Mouse (Mus musculus): ENCODE data around the gene Slc52a3. TPM values are rescaled to one million over a fixed set of nuclear protein-coding genes. Genes with fewer than 3 reads are reported as not detected.
"Not testable (repeated sequence)": the region's sequence is repeated elsewhere in the genome, so short reads cannot be mapped to it uniquely, and the experiment has no call there.

The Slc52a3 gene
- total RNA-seq, 2 experiments from 2014 or later = 0.94 to 1.00 TPM

DNA sequence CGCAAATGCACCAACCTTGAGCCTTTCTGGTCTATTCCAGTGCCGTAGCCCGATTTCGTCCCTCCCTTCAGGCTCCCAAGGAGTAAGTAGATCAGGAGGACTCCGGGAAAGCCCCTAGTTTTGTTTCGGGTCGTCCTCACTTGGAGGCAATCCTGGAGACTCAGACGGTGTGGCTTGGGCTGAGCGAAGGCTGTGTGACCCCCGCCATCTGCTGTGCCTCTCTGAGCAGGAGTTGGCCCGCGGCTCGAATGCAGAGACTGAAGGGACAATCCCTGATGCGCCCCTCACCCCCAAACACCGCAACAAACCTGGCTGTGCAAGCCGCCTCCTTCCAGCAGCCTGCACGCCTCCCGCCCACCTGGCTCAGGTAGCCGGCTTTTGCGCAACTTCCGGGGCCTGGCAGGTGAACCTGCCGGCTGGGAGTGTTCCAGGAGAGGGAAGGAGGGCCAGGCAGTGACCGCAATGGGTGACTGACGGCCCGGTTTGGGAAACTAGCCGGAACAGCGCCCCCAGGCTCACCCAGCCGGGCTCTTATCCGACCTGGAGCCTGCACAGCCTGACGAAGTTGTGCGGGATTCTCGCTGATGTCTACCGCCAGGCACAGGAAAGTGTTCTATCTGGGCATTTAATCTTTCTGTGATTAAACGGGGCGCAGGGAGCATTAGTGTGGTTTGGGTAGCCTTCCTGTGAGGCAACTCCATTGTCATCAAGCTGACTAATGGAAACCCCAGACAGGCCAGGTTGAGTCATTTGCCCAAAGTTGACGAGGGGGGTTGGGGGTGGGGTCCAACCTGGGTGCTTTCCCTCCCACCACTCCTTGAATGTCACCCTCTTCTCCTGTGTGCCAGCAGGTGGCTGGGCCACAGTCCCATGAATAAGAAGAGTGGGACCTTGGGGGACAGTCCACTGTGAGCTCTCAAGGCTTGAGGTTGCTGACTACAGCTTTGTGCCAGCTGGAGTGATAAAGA lies 22.4 kb upstream of the Slc52a3 start:
- DNase-seq = no peak

DNA sequence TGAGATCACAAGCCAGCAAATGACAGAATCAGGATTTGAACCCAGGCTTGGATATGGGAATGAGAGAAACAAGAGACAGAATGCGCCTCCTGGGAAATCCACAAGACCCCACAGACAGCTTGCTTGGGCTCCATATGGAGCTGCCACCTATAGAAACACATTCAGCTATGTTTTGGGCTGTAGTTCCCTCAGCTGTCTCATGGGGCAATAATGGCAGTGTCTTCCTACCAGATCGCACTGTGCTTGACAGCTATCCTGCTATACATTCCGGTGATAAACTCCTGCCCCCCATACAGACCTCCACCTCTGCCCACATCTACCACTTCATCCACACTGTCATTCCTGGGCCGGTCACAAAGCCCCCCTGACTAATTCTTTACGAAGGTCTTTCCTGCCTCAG lies 21.0 kb upstream of the Slc52a3 start:
- no peak for DNase-seq

DNA sequence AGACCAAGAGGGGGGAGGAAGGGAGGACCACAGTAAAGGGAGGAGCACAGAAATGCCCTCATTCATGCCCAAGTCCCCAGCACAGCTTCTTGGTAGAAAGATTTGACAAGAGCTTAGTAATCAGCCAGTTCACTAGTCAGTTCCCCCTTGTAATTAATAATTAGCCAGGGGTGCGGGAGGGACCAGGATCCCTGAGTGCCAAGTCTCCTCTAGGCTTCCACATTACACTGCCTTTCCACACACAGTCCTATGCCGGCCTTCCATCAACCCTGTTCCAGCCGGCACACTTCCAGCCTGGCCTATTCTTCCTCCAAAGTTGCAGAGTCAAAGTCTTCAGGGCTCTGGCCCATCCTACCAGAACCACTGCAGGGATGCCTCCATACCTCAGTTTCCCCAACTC lies 20.2 kb upstream of the Slc52a3 start:
- DNase-seq = no peak

DNA sequence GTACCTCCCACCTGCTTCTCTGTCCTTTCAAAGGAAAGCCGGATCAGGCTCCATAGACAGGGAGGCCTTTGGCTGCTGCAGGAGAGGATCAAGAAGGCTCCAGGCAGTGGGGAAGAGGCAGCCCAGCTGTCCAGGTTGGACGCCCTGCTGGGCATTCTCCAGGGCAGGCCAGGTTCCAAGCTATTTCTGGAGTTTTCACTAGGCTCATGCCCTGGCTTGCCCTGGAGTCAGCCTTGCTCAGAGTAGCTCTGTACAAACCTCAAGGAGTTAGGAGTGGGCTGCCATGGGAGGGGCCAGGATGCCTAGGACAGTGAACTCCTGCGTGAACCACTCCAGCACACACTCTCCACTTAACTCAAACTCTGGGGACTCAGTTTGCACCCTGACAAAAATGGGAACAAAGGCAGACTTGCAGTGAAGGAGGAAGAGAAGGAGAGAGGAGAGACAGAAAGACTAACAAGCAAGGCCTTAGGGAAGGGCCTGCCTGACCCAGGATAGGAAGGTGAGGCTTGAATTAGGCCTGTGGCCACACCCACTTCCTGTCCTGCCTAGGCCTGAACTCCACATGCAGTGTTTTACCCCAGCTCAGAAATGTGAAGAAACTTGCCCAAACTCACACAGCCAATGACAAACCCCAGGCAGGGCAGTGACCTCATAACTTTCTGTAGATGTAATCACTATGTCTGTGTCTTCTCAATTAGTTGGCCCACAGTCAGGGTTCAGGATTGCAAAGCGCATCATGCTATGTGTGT lies 18.4 kb upstream of the Slc52a3 start:
- DNase-seq = peak; percentile 80

DNA sequence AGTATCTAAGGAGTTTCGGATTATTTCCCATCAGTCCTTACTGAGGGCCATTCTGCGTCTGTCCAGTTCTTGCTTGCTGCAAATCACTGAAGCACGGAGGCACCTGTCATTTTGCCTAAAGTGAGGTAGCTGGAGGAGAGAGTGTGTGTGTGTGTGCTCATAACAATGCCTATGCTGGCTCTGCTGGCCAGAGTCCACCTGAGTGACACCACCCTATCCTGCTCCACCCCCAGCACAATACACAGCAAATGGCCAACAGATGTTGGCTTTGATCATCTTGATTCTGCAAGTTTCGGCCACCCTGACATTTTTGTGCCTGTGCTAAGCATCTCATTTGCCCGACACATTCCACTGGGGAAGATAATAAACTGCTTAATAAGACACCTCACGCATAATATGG lies 17.8 kb upstream of the Slc52a3 start:
- no peak for DNase-seq

DNA sequence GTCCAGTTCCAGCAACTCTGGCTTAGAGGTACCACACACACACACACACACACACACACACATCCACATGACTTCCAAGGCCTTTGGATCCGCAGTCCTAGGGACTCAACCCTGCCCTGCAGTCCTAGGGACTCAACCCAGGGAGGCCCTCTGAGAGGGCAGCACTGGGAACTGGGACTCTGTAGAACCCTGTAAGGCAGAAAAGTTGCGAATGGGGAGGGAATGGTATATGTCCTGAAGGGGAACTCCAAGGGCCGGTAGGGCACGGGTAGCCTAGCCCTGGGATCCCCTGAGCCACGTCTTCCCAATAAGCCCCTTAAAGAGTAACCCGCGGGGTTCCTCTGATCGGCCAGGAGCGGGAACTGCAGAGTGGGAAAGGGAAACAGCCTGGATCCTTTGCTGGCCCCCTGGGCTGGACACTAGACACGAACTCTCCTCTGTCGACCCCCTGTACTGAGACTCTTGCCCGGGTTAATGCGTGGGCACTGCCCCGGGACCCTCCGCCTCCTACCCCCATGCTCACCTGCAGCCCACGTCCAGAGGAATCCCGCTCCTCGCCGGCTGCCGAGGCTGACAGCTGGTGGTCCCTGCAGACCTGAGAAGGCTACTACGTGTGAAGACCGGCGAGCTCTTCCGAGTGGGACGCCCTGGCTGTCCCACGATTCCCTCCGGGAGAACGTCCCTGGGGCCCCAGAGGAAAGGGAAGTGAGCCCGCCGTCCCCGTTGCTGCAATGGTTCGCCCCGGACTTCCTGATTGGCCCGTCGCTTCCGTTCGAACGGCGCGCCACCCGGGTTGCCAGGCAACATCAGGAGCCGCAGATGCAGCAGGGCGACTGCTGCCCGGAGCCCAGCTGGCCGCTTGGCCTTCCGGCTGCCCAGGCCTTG lies 16.6 kb upstream of the Slc52a3 start, which contains the start of gene Fam110a:
TSS of gene Fam110a (minus strand) at position 750 of the 885 bp plus-strand sequence.
- DNase-seq = peak; percentile 92

DNA sequence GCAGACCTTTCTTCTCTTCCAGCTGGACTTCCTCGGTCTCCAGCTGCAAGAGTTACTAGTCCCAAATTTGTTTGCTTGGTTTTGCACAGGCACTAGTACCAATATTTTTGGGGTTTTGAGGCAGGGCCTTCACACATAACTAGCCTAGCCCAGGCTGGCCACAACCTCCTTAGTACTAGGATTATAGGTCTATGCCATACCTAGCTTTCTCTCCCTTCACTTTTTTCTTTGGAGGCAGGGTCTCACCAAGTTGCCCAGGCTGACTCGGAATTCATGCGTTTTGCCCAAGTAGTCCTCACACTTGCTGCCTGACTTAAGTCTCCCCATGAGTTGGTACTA lies 16.0 kb upstream of the Slc52a3 start:
- DNase-seq = no peak

DNA sequence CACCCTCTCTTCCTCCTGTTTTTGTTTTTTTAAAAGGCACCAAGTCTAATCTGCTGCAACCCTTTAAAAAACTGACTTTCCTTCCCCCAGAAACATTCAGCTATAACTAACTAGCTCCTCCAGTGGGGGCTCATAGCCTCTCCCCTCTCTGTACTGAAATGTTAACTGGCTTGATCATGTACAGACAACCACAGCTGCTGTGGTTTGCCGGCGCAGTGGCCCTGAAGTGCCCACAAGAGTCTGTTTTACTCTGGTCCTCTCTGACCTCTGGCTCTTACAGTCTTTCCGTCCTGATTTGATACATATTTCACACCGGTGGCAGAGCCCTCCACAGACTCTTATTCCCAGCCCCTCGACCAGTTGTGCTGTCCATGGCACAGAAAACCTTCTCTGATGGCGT lies 15.0 kb upstream of the Slc52a3 start:
- DNase-seq = no peak

DNA sequence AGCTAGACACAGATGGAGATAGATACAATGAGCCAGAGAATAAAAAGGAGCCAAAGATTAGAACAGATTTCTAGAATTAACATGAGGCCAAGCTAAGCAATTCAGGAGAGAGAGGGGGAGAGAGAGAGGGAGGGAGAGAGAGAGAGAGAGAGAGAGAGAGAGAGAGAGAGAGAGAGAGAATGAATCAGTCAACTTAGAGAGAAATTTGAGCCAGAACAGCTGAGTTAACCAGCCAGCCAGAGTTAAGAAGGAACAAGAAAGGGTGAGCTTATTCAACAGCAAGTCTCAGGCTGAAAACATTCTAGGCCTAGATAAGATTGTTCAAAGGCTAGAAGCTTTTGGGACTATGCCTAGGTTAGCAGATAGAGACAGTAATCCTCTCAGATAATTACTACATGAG lies 13.8 kb upstream of the Slc52a3 start:
- DNase-seq = no peak

DNA sequence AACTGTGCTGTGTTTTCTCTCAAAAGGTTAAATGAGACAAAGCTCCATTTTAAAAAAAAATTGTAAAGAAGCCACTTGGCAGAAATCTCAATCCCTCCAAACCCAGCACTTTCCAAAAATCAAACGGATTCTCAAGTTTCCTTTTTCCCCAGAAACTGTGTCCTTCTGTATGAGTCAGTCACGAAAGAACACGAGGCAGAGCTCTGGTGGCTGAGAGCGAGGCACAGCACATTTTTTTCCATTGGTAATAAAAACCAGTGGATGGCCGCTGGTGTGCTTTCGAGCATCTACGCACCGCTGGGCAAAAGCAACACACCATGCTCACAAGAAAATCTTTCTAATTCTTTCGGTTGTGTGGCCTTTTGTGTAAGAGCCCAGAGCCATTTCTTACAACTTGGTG lies 12.3 kb upstream of the Slc52a3 start:
- DNase-seq = no peak

DNA sequence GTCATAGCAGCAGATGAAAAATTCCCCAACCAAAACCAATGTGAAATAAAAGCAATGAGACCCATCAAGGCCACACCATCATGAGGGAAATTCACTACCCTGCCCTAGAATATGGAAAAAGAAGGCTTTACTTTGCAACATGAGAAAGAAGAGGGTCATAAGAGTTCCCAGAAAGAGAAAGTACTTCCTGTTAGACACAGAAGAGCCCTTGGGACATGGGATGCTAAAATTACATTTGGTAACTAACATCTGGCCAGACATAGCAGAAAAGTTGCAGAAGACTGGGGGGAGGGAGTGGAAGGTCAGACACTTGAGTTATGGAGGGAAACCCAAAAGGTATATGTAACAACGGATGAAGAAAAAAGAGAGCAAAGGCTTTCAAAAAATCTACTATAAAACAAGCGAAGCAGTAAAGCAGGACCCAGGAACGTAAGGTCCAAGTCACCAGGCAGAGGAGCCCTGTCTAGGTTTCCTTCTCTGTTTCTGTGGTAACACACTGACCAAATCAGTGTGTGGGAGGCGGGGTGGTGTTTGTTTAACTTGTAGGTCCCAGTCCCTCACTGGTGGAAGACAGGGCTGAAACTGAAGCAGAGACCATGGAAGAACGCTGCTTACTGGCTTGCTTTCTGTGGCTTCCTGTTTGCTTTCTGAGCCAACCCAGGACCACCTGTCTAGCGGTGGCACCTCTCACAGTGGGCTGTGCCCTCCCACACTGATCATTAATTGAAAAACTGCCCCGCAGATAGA lies 10.7 kb upstream of the Slc52a3 start:
- no peak for DNase-seq

DNA sequence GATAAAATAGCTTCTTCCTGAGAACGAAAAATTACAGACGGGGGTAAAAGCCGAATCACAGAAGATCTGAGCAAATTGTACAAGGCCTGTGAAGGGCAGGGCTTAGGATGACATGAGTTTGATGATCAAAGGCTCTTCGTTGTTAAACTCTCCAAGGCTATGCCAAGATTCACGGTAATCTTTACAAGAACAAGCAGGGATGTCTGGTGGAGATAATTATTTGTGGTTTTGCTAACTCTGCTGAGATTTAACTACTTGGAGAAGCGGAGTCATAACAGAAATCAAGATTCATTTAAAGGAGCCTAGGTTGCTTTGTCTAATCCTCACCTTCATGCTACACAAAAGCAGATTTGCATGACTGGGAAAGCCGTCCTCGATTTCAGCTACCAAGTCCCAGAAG lies 9.4 kb upstream of the Slc52a3 start:
- DNase-seq = no peak

DNA sequence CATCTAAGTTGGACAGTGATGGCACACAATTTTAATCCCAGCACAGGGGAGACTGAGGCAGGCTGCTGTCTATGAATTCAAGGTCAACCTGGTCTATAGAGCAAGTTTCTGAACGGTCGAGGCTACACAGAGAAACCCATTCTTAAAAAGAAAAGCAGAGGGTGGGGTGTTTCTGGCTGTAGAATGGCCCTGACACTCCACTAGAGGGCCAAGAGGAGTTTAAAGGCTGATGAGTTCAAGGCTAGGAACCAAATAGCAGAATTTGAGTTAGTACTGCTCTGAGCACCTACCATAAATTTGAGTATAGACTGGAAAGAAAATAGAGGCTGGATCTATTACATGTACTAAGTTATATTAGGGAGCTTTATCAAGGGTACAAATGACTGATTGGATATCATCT lies 7.3 kb upstream of the Slc52a3 start:
- no peak for DNase-seq

DNA sequence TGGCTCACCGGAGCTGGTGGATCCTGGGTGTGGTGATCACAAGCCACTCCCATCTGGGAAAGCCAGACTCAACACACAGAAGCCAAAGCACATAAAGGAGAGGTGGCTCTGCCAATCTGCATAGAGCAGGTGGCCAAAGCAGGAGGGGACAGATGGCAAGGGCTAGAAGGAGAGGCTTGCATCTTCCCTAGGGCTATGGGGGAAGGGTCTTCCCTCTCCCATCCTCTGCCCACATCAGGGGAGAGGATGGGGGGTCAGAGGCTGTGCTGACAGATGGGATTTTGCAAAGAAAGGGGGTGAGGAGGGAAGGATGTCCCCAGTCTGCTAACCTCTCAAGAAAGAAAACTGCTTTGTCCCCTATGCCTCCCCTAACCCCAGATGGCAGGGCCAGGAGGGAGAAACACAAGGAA lies 5.3 kb upstream of the Slc52a3 start:
- no peak for DNase-seq

DNA sequence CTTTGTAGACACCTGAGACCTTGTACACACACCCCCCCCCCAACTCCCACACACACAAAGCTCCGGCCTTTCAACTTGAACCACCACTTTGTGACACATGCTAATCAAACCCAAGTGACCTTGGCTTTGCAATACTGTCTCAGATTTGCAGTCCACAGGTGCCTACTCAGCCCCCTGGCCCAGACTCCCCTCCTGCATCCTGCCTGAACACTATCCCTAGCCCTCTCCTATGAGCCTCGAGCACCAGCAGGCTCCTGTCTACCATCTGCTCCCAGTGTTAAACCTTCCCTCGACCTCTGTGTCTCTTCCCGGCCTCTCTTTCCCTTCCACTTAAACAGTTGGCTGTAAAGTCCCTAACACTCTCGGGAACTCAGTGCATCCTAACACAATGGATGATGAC lies 4.9 kb upstream of the Slc52a3 start:
- DNase-seq = no peak

DNA sequence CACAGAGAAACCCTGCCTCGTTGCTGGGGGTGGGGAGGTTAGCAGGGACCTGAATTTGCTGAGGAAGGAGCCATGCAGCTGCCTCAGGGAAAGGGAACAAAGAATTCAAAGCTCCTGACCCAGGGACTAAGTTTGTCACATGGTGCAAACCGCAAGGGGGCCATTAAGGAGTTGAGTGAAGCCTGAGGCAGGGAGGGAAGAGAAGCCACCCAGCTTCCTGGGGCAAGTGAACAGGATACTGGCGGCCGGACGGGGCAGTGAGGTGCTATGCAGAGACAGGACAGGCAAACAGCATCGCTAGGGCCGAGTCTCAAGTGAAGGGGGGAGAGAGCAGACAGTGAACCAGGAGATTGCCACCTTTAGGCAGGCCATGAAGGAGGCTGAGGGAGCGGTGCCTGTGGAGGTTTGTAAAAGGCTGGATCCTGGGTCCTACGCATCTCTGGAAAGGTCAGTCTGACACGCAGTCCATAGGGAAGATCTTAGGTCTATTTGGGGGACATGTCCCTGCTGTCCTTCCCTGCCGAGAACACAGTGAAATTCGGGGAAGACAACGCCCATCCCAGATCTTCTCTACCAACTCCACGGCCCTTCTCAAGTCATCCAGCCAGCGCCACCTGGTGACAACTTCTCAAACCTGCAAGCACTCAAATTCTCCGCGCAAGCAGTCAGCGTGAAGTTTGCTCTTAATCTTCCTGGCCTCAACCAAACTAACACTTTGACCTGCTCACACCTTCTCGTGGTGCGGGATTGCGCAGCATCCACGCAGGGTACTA lies 1.8 kb upstream of the Slc52a3 start:
- DNase-seq = peak; percentile 53

DNA sequence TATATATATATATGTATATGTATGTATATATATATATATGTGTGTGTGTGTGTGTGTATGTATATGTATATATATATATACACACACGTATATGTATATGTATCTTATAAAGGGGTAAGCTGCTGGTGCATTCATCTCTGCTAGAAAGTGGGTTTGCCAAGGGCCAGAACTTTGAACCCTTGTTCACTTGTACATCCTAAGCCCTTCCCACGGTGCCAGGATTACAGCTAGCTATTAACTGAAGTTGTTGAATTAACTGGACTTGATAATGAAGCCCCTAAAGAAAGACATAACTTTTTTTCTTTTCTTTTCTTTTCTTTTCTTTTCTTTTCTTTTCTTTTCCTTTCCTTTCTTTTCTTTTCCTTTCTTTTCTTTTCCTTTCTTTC lies 872 bp downstream of the Slc52a3 start:
- DNase-seq = not testable (repeated sequence)

DNA sequence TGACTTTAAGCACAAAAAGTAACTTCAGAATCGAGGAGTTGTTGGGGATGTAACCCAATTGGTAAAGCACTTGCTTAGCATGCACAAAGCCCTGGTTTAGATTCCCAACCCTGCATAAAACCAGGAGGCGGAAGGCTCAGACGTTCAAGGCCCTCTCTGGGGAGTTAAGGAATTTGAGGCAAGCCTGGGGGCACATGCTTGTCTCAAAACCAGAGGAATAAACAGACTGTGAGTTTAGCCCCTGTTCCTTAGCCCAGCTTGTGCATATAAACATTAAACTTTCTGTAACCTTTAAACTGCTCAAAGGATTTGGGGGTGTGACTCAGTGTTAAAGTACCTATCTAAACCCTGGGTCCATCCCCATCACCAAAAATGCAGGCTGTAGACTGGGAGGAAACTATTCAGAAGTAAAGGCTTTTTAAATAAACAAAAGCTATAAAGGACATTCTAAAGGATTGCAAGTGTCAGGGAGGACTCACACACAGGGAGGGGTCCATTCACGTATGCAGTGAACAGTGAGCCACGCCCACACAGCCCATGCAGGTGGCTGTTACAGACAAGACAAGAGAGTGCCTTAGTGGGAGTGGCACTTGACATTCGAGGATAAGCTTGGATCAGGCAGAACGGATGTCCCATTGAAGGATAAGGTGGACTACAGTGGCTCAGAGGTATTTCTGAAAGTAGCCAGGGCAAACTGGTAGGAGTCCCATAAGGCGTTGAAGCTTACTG lies 1.6 kb downstream of the Slc52a3 start:
- DNase-seq = no peak

DNA sequence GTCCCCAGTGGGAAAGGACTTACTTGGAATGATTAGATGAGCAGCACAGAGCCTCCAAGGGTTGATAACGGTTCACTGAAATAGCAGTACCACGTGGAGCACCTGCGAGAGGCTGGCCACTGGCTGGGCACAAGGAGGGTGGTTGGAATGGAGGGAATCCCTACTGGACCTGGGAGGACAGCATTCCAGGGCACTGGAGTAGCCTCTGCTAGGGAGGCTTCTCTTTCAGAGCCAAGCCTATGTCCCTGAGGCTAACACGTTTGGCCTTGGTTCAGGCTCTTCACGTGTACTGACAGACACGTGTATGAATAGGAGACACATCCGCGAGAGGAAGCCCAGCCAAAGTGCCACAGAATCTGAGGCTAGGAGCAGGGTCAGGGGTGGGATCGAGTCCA lies 2.2 kb downstream of the Slc52a3 start:
- DNase-seq = no peak

DNA sequence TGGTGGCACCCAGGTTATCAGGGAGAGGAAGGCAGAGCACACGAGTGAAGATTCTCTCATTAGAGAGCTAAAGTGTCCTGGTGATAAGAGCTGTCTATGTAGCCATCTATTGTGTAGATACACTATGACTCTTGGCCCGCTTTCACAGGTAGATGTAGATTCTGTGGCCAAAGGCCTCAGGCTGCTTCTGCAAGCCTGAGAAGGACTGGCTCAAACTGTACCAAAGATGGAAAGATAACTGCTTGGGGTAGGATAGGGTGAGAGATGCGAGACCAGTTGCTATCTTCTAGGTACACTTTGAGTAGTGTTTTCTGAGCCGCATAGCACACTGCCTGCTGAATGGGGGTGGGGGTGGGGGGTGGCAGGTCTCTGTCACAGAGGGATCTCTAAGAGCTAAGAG lies 2.6 kb downstream of the Slc52a3 start:
- DNase-seq = no peak

Measured in gastrocnemius, postnatal 25 days (tissue).